Mouse (Mus musculus): ENCODE data around the gene Rasgef1c.

The Rasgef1c gene

GRCm38 (mm10) chr11:49974675-49975074 is 73.0 kb downstream of the Rasgef1c start:
- no peak for DNase-seq (ENCODE audit: low read depth, low spot score)

- no peak for DNase-seq (ENCODE audit: low read depth, low spot score)
Measured at GRCm38 (mm10) chr11:49977963-49978568, 76.4 kb downstream of the Rasgef1c start.

DNA sequence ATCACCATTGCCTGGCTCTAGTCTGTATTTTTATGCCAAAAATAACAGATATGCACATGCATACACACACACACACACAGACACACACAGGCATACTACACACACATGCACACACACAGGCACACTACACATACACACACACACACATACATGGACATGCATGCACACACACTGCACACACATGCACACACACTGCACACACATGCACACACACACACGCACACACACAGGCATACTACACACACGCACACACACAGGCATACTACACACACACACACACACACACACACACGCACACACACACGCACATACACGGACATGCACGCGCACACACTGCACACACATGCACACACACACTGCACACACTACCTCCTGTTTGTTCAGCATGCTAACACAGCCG is 77.3 kb downstream of the Rasgef1c start:
- DNase-seq (ENCODE audit: low read depth, low spot score), result no peak

DNA sequence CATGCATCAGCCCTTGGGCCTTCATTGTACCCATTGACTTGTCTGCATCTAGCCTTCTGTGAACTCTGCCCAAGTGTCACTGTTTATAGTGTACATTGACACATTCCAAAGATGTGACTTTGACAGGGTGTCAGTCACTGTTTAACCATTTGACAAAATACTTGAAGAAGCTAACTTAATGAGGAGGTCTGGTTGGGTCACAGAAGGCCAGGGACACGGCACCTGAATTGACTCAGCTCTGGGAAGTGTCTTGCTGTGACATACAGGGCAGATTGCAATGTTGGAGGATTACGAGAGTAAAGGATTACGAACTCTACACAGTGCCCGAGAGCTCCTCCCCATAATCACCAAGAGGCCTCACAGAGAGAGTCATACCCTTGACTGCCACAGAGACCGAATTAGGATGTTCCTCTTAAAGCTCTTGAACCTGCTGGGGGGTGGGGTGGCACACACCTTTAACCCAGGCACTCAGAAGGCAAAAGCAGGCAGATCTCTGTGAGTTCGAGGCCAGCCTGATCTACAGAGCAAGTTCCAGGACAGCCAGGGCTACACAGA is 79.1 kb downstream of the Rasgef1c start:
- no peak for DNase-seq (ENCODE audit: low read depth, low spot score)

DNA sequence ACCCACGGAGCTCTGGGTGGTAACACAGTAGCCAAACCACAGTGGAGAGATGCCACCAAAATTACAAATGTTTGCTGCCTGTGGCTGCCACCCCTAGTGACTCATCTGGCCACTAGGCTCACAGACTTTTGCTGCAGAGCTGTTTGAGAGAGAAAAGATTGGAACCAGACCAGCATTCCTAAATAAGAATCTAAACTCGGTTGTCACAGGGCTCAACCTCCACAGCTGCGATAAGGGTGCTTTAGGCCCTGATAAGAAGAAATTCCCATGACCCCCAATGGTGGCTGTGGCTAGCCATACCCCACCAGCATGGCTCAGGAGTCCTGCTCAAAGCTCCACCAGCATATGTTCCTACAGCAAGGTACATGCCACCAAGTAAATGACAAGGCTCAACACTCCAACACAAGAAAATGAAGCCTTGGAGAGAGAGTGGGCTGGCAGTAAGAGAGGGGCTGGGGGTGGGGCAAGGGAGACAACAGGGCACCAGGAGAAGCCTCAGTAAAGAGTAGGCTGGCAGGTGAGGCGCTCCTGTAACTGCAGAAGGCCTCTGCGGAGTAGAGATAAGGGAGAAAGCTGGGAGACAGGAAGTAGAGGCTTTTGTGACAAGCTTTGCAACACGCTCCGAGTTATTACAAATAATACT is 79.8 kb downstream of the Rasgef1c start:
- DNase-seq (ENCODE audit: low read depth, low spot score), result no peak

DNA sequence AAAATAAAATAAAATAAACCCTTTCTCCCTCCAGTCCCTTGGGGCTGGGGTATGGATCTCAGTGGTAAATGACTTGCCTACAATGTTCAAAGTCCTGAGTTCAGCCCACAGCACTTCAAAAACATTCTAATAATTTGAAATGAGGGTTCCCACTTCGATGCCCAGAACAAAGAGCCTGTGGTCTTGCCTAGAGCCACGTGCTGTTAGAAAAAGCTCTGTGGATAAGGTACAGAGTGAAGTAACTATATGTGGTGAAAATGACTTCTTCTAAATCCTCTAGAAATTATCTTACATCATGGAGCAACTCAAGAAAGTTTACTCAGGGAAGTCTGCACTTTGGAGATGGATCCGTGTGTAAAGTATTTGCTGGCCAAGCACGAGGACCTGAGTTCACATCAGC is 80.5 kb downstream of the Rasgef1c start:
- no peak for DNase-seq (ENCODE audit: low read depth, low spot score)

GRCm38 (mm10) chr11:49982881-49983280 is 81.2 kb downstream of the Rasgef1c start:
- DNase-seq (ENCODE audit: low read depth, low spot score), result no peak

GRCm38 (mm10) chr11:49983875-49984552 is 82.4 kb downstream of the Rasgef1c start:
- DNase-seq (ENCODE audit: low read depth, low spot score), result no peak

- no peak for DNase-seq (ENCODE audit: low read depth, low spot score)
Measured at GRCm38 (mm10) chr11:49985009-49985408, 83.4 kb downstream of the Rasgef1c start.

DNA sequence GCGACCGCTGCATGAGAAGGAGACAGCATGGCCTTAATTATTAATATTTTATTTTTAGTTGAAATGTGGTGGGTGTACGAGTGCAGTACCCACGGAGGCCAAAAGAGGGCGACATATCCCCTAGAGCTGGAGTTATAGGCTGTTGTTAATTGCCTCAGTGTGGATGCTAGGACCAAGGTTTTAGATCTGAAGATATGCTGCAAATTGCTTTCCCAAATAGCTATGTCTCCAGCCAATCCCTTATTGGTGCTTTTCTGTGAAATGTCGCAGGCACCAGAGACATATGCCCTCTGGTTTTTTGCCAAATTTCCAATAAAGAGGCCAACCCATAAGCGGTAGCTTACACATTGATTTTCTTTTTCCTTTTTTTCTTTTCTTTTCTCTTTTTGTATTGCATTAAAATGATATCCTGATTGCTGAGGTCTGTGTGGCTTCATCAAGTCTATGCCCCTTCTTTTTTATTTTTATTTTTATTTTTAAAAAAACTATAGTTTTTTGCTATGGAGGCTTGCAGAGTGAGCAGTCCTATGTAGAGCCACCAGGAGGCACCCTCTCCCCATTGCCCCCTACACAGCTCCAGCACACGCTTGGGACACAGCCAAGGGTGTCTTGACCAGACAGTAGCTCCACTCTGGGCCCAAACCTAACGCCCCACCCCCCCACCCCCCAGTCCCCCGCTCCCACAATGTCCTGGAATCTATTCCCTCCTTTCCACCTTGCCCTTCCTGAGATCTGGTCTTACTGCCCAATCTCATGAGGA is 84.8 kb downstream of the Rasgef1c start:
- DNase-seq (ENCODE audit: low read depth, low spot score), result peak; percentile 46

DNA sequence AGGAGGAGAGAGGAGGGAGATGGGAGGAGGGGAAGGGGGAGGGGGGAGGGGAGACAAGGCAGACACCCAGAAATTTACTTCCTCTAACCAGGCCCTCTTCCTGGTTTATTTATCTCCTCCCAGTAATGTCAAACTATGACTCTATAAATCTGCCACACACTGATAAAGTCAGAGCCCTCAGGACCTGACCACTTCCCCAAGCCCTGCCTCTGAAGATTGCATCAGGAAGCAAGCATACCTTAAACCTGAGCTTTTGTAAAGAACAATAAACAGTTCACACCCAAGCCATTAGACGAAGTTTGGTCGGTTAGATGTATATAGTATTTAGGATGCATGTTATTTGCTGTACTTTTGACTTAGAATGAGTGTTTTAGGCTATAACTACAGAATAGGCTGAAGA is 92.9 kb downstream of the Rasgef1c start:
- no peak for DNase-seq (ENCODE audit: low read depth, low spot score)

DNA sequence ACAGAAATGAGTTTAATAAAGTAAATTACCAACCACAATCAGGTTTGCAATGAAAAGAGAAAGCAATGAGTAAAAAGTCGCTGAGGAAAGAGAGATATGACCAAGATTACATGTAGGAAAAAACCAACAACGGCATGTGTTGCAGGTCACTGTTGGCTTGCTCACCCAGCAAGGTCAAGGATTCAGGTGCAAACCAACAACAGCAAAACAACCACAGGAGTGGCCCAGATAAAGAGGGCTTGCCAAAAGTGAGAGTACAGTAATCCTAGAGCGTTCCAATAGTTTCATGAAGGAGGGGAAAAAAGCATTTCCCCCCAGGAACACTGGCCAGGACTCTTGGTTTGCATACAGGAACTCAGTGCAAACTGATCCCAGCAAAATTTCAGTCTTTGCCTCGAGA is 94.8 kb downstream of the Rasgef1c start:
- no peak for DNase-seq (ENCODE audit: low read depth, low spot score)

GRCm38 (mm10) chr11:49997321-49997720 is 95.7 kb downstream of the Rasgef1c start:
- no peak for DNase-seq (ENCODE audit: low read depth, low spot score)

GRCm38 (mm10) chr11:50002853-50003252 is 101.2 kb downstream of the Rasgef1c start:
- DNase-seq (ENCODE audit: low read depth, low spot score), result no peak

GRCm38 (mm10) chr11:50007776-50008175 is 106.1 kb downstream of the Rasgef1c start:
- DNase-seq (ENCODE audit: low read depth, low spot score), result no peak

DNA sequence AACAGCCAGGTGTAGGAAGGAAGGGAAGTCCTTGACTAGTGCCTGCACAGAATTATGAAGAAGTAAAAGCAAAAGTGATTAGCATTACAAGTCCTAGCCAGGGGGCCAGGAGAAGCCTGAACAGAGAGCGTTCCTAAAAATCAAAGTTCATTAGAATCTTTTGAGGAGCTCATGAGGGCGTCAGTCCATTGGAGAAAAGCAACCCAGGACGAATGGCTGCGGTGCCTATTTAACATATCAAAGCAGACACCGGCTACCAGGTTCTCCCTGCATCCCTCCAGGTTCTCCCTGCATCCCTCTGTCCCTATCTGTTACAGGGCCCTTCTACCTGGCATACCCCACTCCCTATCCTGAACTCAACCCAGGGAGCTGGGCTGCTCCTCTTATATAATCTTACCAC is 106.6 kb downstream of the Rasgef1c start:
- no peak for DNase-seq (ENCODE audit: low read depth, low spot score)

DNA sequence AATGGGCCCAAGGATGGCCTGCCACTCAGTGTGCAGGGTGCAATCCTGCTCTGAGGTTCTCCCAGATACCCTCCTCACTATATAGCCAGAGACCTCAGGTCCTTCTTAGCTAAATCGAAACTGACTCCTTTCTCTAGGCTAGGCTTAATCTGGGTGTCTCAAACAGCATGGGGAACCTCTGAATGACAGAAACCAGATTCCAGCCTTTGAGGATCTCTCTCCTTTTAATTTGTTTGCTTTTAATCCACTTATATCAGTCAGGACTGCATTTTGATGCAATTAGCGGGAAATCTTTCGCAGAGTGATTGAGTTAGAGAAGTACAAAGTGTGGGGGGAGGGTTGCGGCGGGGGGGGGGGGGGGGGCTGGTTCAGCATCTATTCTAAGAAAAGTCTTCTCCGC is 111.4 kb downstream of the Rasgef1c start:
- no peak for DNase-seq (ENCODE audit: low read depth, low spot score)

- DNase-seq (ENCODE audit: low read depth, low spot score), result no peak
Measured at GRCm38 (mm10) chr11:50016503-50016902, 114.9 kb downstream of the Rasgef1c start.

DNA sequence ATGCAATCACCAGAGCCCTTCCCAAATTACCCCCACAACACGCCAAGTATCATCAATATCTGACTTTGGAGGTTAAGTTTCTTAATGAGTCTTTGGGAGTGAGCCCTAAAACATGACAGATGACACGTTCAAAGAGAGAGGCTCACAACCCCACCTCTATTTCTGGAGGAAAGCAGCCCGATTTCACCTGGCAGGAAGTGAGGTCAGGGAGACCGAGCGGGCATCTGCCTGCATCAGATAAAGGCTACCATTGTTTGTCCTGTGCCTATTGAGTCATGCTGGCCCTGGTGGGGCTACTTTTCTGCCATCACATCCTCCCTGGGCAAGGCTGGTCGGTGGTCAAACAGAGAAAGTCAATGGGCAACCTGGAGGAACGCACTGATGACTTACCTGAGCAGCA is 115.9 kb downstream of the Rasgef1c start:
- DNase-seq (ENCODE audit: low read depth, low spot score), result no peak

DNA sequence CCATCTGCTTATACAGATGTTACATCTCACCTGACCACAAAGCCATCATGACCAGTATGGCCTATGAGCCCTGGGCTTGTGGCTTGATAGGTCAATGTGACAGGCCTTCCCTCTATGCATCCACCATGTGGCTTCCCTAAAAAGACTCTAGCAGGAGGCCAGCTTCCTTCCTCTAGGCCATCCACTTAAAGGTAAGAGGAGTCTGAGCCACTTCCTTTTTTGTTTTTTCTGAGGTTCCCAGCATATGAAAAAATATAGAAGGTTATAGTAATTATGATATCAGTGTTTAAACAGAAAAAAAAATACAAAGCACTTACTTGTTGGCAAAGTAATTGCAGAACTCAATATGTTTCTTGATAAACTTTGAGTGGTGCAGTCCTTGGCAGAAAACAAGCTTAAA is 117.2 kb downstream of the Rasgef1c start:
- DNase-seq (ENCODE audit: low read depth, low spot score), result no peak

DNA sequence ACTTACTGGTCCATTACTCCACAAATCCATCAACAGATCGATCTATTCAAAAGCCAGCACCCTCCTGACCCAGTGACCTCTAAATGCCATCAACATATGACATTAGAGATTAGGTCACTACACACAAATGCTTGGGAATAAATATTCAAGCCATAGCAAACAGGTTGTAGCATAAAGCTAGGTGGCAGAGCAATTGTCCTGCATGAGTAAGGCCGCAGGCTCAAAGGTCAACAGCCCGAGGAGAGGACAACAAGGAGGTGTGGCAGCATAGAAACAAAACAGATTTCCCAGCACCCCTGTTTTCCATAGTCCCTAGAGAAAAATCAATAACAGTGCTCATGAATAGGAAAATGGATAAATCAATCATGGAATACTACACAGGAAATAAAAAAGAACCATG is 120.5 kb downstream of the Rasgef1c start:
- no peak for DNase-seq (ENCODE audit: low read depth, low spot score)

DNA sequence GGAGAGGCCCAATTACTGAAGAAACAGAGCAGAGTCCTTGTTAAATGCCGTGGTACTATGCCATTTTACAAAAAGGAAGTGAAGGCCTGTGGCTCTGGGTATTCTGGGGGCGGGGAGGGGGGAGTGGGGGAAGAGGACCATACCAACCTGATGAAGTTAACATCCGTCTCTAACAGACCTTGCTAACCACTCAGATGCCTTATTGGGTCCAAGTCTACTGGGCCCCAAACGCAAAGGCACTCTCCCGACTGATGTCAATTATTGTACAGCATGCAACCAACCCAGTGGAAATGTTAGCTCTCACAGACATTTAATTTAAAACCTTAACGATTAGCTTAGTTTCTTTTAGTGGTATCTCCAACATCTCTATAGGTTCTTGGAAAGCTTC is 122.8 kb downstream of the Rasgef1c start:
- no peak for DNase-seq (ENCODE audit: low read depth, low spot score)
